Mouse (Mus musculus): ENCODE measurements at regions not wholly inside any gene's neighbourhood (a gene's known extent, or its start where the extent isn't known, plus 50 kb on each side); places are given as distances from the start of the nearest gene placed in this dataset.

DNA sequence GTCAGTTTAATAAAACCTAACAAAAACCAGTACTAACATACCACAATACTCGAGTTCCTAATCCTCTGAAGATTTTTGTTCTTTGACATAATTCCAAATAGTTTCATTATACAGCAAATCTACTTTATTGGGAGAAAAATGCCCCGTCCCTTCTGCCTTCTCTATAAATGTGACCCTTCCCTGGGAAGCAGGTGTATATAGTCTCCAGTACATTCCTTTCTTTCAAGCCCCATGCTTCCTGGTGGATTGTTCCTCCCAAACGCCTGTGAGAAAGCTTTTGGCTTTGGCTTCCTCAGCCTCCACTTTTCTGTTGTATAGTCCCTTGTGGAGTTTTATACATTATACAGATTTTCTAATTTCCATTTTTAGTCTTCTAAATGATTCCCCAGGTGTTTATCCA lies 1001.8 kb upstream of the Tenm3 start:
- no peak for DNase-seq (ENCODE audit: low read depth)

DNA sequence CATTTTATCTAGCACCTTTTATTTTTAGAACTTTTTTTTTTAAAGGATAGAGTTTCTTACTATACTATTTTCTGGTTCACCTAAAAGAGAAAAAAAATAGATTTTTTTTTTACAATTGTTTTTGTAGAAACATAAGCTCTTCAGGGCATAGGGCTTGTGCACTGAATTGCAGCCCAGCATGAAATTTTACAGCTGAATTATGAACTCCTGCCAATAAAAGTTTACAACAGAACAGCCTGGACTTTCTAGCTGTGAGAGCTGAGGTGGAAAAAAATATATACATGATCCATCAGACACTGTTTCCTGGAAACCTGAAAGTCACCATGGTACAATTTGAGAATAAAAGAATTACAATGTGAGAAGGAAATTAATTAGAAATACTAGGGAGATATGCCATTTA lies 988.2 kb upstream of the Tenm3 start:
- DNase-seq (ENCODE audit: low read depth): no peak

DNA sequence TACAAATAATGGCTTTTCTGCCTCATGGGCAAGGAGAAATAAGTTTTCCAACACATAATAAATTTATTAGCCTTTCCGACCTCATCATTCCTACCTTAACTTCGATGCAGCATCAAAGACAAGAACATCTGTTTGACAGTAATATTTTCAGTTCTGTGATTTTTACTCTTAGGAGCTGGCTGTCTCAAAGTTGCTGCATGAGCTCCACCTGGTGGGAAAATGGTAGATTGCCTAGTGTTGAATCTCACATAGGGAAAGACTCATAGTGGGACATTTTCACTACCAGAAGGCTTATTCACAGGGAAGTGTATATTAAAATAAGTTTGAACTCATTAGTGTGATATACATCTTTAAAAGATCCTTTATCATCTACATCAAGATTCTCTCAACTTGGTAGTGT lies 985.6 kb upstream of the Tenm3 start:
- DNase-seq (ENCODE audit: low read depth): peak; percentile 33

GRCm38 (mm10) chr8:49826231-49826630 lies 982.5 kb upstream of the Tenm3 start:
- DNase-seq (ENCODE audit: low read depth): no peak

DNA sequence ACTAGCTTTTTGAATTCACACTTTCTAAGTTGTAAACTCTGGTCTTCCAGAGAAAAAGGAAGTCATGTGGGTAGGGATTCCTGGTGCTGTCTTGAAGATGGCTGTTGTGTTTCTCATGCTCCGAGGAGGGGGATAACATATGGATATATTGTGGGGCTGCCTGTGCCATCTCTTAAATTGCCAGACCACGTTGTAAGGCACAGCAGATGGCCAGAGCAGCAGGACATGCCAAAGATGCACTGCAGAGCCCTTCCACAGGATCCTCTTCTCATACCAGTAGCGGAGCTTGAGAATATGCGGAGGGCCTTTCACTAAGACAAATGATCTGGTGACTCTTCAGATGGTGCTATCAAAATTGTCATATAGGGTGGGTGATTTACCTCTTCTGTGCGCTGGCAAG lies 981.2 kb upstream of the Tenm3 start:
- no peak for DNase-seq (ENCODE audit: low read depth)

DNA sequence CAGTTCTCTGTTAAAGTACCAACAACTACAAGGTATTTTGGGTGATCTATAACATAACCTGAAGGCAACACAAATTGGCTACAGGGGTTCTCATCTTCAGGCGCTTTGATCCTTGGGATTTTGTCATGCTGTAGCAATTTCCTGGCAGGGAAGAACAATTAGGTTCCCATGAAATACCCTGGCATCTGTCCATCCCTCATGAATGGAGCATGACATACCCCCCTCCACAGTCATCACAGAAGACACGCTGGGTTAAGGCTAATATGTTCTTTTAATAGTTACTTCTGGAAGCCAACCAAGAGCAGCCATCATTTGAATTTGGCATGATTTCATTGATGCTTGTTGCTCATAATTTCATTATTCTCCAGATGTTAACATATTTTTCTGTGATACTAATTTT lies 979.0 kb upstream of the Tenm3 start:
- no peak for DNase-seq (ENCODE audit: low read depth)

DNA sequence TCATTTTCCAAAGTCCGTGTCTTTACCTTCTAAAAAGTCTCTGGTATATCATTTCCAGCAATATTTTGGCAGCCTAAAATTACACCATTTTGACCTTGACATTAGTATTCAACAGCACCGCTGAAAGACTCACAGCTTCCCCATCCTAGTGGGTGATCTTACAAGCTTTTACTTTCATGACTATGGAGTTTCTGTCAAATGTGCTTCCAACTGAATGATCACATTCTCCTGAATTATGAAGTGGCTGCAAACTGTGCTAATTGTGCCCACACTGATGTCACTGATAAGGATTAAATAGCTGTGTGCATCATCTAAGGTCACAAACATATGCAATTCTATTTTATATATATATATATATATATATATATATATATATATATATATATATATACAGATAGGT lies 955.5 kb upstream of the Tenm3 start:
- DNase-seq (ENCODE audit: low read depth): no peak

- DNase-seq (ENCODE audit: low read depth): no peak
These were observed 953.0 kb upstream of the Tenm3 start for GRCm38 (mm10) chr8:49796741-49797140.

DNA sequence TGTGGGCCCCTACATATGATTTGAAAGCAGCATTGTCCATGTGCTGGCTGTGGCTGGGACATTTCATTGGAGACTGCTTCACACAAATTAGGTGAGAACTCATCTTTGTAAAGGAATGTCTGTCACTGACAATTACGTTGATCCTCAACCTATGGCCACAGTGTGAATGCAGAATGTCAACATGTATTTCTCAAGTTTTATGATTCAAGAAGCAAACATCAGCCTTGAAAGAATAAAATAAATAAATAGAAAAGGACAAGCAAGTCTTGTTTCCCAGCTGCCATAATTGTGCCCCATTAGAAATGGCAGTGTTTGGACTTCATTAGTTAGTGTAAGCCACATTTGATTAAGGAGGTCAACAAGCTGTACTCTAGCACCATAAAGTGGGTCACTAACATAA lies 950.7 kb upstream of the Tenm3 start:
- DNase-seq (ENCODE audit: low read depth): no peak

DNA sequence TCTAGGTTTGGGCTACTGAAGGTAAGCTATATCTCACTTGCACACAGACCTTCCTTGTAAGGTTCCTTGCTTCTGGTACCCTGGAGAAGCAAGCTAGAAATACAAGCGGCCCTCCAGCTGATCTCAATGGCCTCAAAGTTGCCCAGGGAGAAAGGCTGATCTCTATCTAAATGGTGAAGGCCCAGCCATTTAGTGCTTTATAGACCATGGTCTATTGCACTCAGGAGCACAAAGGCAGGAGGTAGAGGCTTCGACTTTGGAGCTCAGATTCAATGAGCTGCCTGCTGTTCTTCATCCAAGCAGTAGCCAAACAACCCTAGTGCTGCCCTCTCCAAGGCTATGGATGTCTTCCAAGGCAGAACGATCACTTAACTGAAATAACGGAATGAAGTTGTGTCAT lies 926.1 kb upstream of the Tenm3 start:
- DNase-seq (ENCODE audit: low read depth): no peak

DNA sequence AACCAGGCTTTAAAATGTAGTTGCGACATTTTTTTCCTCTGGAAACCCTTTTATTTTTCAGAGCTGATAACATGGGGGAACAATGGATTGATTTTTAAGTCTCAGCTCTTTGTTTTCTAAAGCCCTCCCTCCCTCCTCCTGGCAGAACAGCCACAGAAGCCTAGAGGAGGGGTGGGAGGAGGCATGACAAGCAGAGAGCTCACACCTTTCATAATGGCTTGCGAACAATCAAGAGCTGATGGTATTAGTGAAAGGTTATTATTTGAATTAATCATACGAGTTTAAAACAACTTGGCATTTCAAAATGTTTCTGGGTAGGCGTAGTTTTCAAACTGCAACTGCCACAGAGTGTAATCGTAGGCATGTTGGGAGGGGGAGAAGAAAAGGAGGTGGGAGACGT lies 894.3 kb upstream of the Tenm3 start:
- DNase-seq (ENCODE audit: low read depth): no peak

DNA sequence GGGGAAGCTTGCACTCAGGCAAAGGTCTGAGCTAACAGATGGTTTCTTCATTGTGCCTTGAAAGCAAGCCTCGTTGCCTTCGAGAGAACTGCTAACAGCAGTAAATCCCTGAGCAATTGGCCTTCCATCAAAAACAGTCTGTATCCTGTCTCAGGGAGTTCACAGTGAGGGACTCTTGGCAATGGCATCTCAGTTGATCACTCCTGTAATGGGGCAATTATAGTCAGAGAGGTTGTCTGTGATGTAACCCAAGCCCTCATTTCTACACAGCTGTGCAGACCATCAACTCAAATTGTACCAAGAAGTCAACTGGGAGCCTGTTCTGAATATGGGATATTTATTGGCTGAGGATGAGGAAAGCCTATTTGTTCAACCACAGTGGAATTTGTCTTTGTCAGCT lies 885.4 kb upstream of the Tenm3 start:
- DNase-seq (ENCODE audit: low read depth): no peak

GRCm38 (mm10) chr8:49712371-49712770 lies 868.6 kb upstream of the Tenm3 start:
- no peak for DNase-seq (ENCODE audit: low read depth)

DNA sequence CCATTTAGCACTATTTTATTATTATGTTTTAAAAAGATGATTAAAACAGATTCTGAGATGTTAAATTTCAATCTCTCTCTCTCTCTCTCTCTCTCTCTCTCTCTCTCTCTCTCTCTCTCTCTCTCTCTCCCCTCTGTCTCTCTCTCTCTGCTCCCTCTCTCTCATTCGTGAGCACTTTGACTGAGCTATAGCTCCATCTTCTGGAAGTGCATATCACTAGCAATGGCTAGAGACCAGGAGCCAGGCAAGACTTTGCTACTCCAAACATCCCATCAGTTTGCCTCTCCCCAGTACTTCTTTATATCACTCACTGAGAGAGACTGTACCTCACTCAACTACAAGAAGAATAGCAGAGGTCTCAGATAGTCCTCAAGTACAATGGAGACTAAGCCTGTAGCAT lies 865.0 kb upstream of the Tenm3 start:
- peak; percentile 2 for DNase-seq (ENCODE audit: low read depth)

DNA sequence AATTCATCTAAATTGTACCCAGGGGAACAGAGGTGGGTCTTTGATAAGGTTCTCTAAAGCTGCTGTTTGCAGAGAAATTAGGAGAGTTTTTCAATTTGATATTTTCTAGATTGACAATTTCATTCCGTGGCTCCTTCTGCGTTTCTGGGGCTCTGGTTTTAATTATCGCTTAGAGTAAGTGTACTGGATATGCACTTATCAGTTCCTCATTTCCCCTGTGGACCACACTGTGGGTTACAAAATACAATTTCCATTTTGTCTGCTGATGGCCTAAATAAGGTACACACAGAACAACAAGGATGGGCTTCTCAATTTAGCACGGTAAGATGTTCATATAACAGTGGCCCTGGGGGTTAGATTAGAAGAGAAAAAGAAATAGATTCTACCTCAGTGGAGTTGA lies 855.3 kb upstream of the Tenm3 start:
- no peak for DNase-seq (ENCODE audit: low read depth)

- no peak for DNase-seq (ENCODE audit: low read depth)
These were observed 853.0 kb upstream of the Tenm3 start for GRCm38 (mm10) chr8:49696709-49697108.

Data from 416B (cell line).